Mouse (Mus musculus): Measurements from ENCODE around the gene Map3k7cl. TPM values are rescaled to one million over a fixed set of nuclear protein-coding genes. Genes with fewer than 3 reads are reported as not detected.

Map3k7cl gene
- polyA plus RNA-seq, 1 experiment: 2.2 TPM

- Histone ChIP-seq H3ac (ENCODE audit: control insufficient read depth, insufficient read length) (no peak overlapping the region), H3K27me3 (ENCODE audit: control insufficient read depth, insufficient read depth, insufficient read length) (no peaks in the 10 kb centered on the region), H3K4me3 (no peak overlapping the region), H3K36me3 (ENCODE audit: control insufficient read depth, insufficient read depth) (no peaks in the 10 kb centered on the region), H3K79me2 (ENCODE audit: control insufficient read depth, insufficient read depth) (no peaks in the 10 kb centered on the region), H3K4me2 (ENCODE audit: low read depth) (peak overlapping the region; percentile 16)
- TF ChIP-seq CEBPB (IDR thresholded peaks at IDR 0.05; ENCODE audit: insufficient read depth, poor library complexity, severe bottlenecking) (peak; percentile 92), E2F4 (IDR thresholded peaks at IDR 0.05; ENCODE audit: insufficient read depth) (no peak), MYOG (IDR thresholded peaks at IDR 0.05; ENCODE audit: control insufficient read depth in 1 of 3, insufficient read depth in 1 of 3, insufficient read length in 2 of 3, low read depth in 2 of 3) (no peak)
Measured at GRCm38 (mm10) chr16:87585548-87586262, 32.6 kb downstream of the Map3k7cl start.

GRCm38 (mm10) chr16:87587843-87588242, 34.7 kb downstream of the Map3k7cl start:
- TF ChIP-seq CEBPB (IDR thresholded peaks at IDR 0.05; ENCODE audit: insufficient read depth, poor library complexity, severe bottlenecking): no peak
- no peak for TF ChIP-seq E2F4 (IDR thresholded peaks at IDR 0.05; ENCODE audit: insufficient read depth)
- no peaks in the 10 kb centered on the region for H3K27me3 ChIP-seq (ENCODE audit: control insufficient read depth, insufficient read depth, insufficient read length)
- H3ac ChIP-seq (ENCODE audit: control insufficient read depth, insufficient read length): no peak overlapping the region
- no peak overlapping the region for H3K4me3 ChIP-seq
- no peaks in the 10 kb centered on the region for H3K36me3 ChIP-seq (ENCODE audit: control insufficient read depth, insufficient read depth)
- no peaks in the 10 kb centered on the region for H3K79me2 ChIP-seq (ENCODE audit: control insufficient read depth, insufficient read depth)
- no peak overlapping the region for H3K4me2 ChIP-seq (ENCODE audit: low read depth)

GRCm38 (mm10) chr16:87594145-87594544, 41.0 kb downstream of the Map3k7cl start:
- TF ChIP-seq MAX (IDR thresholded peaks at IDR 0.05; ENCODE audit: low read depth): no peak
- H3K4me2 ChIP-seq (ENCODE audit: low read depth): no peak overlapping the region
- no peak overlapping the region for H3ac ChIP-seq (ENCODE audit: control insufficient read depth, insufficient read length)
- H3K27me3 ChIP-seq (ENCODE audit: control insufficient read depth, insufficient read depth, insufficient read length): no peaks in the 10 kb centered on the region
- no peak overlapping the region for H3K4me3 ChIP-seq
- no peaks in the 10 kb centered on the region for H3K36me3 ChIP-seq (ENCODE audit: control insufficient read depth, insufficient read depth)
- no peaks in the 10 kb centered on the region for H3K79me2 ChIP-seq (ENCODE audit: control insufficient read depth, insufficient read depth)

- H3K79me2 ChIP-seq (ENCODE audit: control insufficient read depth, insufficient read depth): no peaks in the 10 kb centered on the region
- H3K27me3 ChIP-seq (ENCODE audit: control insufficient read depth, insufficient read depth, insufficient read length): no peaks in the 10 kb centered on the region
- H3K36me3 ChIP-seq (ENCODE audit: control insufficient read depth, insufficient read depth): no peaks in the 10 kb centered on the region
- H3ac ChIP-seq (ENCODE audit: control insufficient read depth, insufficient read length): no peak overlapping the region
- no peak overlapping the region for H3K4me3 ChIP-seq
- TF ChIP-seq POLR2AphosphoS2 (IDR thresholded peaks at IDR 0.05; ENCODE audit: insufficient read length, low read depth) (no peak), MYOD1 (IDR thresholded peaks at IDR 0.05; ENCODE audit: control insufficient read depth in 1 of 3, insufficient read length in 2 of 3, low read depth in 2 of 3) (no peak), POLR2A (IDR thresholded peaks at IDR 0.05; ENCODE audit: insufficient read length, low read depth) (no peak), SRF (IDR thresholded peaks at IDR 0.05; ENCODE audit: control insufficient read depth, insufficient read length, low read depth) (no peak), E2F4 (IDR thresholded peaks at IDR 0.05; ENCODE audit: insufficient read depth) (no peak), TCF12 (IDR thresholded peaks at IDR 0.05; ENCODE audit: insufficient read depth, poor library complexity, severe bottlenecking) (no peak), MYOG (IDR thresholded peaks at IDR 0.05; ENCODE audit: control insufficient read depth in 1 of 3, insufficient read depth in 1 of 3, insufficient read length in 2 of 3, low read depth in 2 of 3) (no peak), TCF3 (IDR thresholded peaks at IDR 0.05; ENCODE audit: insufficient read length, low read depth) (no peak), CEBPB (IDR thresholded peaks at IDR 0.05; ENCODE audit: insufficient read depth, poor library complexity, severe bottlenecking) (no peak)
- no peak overlapping the region for H3K4me2 ChIP-seq (ENCODE audit: low read depth)
Measured at GRCm38 (mm10) chr16:87595149-87595548, 42.0 kb downstream of the Map3k7cl start.

GRCm38 (mm10) chr16:87602717-87603526, 49.8 kb downstream of the Map3k7cl start:
- Histone ChIP-seq H3ac (ENCODE audit: control insufficient read depth, insufficient read length) (no peak overlapping the region), H3K36me3 (ENCODE audit: control insufficient read depth, insufficient read depth) (no peaks in the 10 kb centered on the region), H3K4me3 (no peak overlapping the region), H3K4me2 (ENCODE audit: low read depth) (peak overlapping the region; percentile 34), H3K27me3 (ENCODE audit: control insufficient read depth, insufficient read depth, insufficient read length) (no peaks in the 10 kb centered on the region), H3K79me2 (ENCODE audit: control insufficient read depth, insufficient read depth) (no peaks in the 10 kb centered on the region)
- TF ChIP-seq TCF3 (IDR thresholded peaks at IDR 0.05; ENCODE audit: insufficient read length, low read depth) (no peak), POLR2AphosphoS2 (IDR thresholded peaks at IDR 0.05; ENCODE audit: insufficient read length, low read depth) (no peak), SRF (IDR thresholded peaks at IDR 0.05; ENCODE audit: control insufficient read depth, insufficient read length, low read depth) (no peak), POLR2A (IDR thresholded peaks at IDR 0.05; ENCODE audit: insufficient read length, low read depth) (no peak), TCF12 (IDR thresholded peaks at IDR 0.05; ENCODE audit: insufficient read depth, poor library complexity, severe bottlenecking) (no peak), REST (IDR thresholded peaks at IDR 0.05; ENCODE audit: insufficient read depth, insufficient read length) (no peak), USF1 (IDR thresholded peaks at IDR 0.05; ENCODE audit: low read depth) (no peak), MYOG (IDR thresholded peaks at IDR 0.05; ENCODE audit: control insufficient read depth in 1 of 3, insufficient read depth in 1 of 3, insufficient read length in 2 of 3, low read depth in 2 of 3) (no peak), CEBPB (IDR thresholded peaks at IDR 0.05; ENCODE audit: insufficient read depth, poor library complexity, severe bottlenecking) (no peak), MAX (IDR thresholded peaks at IDR 0.05; ENCODE audit: low read depth) (no peak), E2F4 (IDR thresholded peaks at IDR 0.05; ENCODE audit: insufficient read depth) (no peak), MYOD1 (IDR thresholded peaks at IDR 0.05; ENCODE audit: control insufficient read depth in 1 of 3, insufficient read length in 2 of 3, low read depth in 2 of 3) (no peak)
